Mouse (Mus musculus): ENCODE measurements around the gene Med9. TPM values are rescaled to one million over a fixed set of nuclear protein-coding genes. Genes with fewer than 3 reads are reported as not detected.
A peak's percentile ranks its signal among the peaks of the same experiment; 100 is the strongest.

Gene Med9
- polyA plus RNA-seq (2011; ENCODE audit: insufficient read depth, insufficient read length, low read depth, missing spikeins) = 19.8 and 19.9 TPM in 2 replicates

GRCm38 (mm10) chr11:59947752-59948400 is at the start of gene Med9:
Gene Med9, plus strand, starts transcription at chr11:59948206.
- Histone ChIP-seq H3K36me3 (ENCODE audit: control insufficient read depth, insufficient read depth, low read length, poor library complexity, severe bottlenecking) (no peaks in the 10 kb centered on the region), H3K27ac (ENCODE audit: insufficient read depth, low read length) (no peak within 1 kb of the TSS), H3K4me3 (ENCODE audit: low read depth, low read length) (peak within 1 kb of the TSS; percentile 98), H3K9ac (ENCODE audit: low read depth, poor library complexity, severe bottlenecking) (peak within 1 kb of the TSS; percentile 85), H3K4me1 (ENCODE audit: control insufficient read depth, insufficient read depth, low read length) (no peaks in the 10 kb centered on the region), H3K9me3 (replicated peaks; ENCODE audit: control insufficient read depth, insufficient read depth, low read length, poor library complexity, severe bottlenecking) (no peaks in the 10 kb centered on the region), H3K27me3 (ENCODE audit: control insufficient read depth, insufficient read depth, low read length, poor library complexity, severe bottlenecking) (no peaks in the 10 kb centered on the region)
- TF ChIP-seq EP300 (IDR thresholded peaks at IDR 0.05; ENCODE audit: insufficient read depth, low read depth, low read length) = no peak
- no peak for TF ChIP-seq CTCF (IDR thresholded peaks at IDR 0.05; ENCODE audit: low read depth, low read length)
- TF ChIP-seq POLR2A (IDR thresholded peaks at IDR 0.05; ENCODE audit: insufficient read depth, low read length) = no peak

- Histone ChIP-seq H3K9me3 (replicated peaks; ENCODE audit: control insufficient read depth, insufficient read depth, low read length, poor library complexity, severe bottlenecking) (no peaks in the 10 kb centered on the region), H3K9ac (ENCODE audit: low read depth, poor library complexity, severe bottlenecking) (no peak overlapping the region), H3K27ac (ENCODE audit: insufficient read depth, low read length) (no peak overlapping the region), H3K4me3 (ENCODE audit: low read depth, low read length) (no peak overlapping the region), H3K27me3 (ENCODE audit: control insufficient read depth, insufficient read depth, low read length, poor library complexity, severe bottlenecking) (no peaks in the 10 kb centered on the region), H3K36me3 (ENCODE audit: control insufficient read depth, insufficient read depth, low read length, poor library complexity, severe bottlenecking) (no peaks in the 10 kb centered on the region), H3K4me1 (ENCODE audit: control insufficient read depth, insufficient read depth, low read length) (peaks cover 3% of the 10 kb centered on the region)
- TF ChIP-seq EP300 (IDR thresholded peaks at IDR 0.05; ENCODE audit: insufficient read depth, low read depth, low read length) = no peak
- TF ChIP-seq POLR2A (IDR thresholded peaks at IDR 0.05; ENCODE audit: insufficient read depth, low read length) = no peak
- no peak for TF ChIP-seq CTCF (IDR thresholded peaks at IDR 0.05; ENCODE audit: low read depth, low read length)
Observed at GRCm38 (mm10) chr11:59899711-59900685, 48.0 kb upstream of the Med9 start.

DNA sequence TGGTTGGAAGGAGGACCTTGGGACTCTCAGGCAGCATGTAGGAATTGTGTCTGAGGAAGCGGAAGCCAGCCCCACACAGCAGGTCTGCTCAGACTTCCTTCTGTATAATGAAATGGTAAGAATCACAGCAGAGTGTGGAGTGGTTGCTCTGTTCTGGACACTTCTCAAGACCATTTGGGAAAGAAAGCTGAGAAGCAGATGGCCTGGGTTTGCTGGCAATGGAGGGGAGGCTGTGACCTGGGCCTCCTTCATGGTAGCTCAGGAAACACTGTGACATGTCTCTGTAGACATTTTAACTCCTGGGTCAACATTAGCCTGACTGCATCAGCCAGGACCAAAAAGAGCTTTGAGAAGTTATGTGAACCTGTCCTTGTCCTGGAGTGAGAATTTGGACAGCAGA is 47.0 kb upstream of the Med9 start:
- Histone ChIP-seq H3K9ac (ENCODE audit: low read depth, poor library complexity, severe bottlenecking) (no peak overlapping the region), H3K9me3 (replicated peaks; ENCODE audit: control insufficient read depth, insufficient read depth, low read length, poor library complexity, severe bottlenecking) (no peaks in the 10 kb centered on the region), H3K27me3 (ENCODE audit: control insufficient read depth, insufficient read depth, low read length, poor library complexity, severe bottlenecking) (no peaks in the 10 kb centered on the region), H3K4me3 (ENCODE audit: low read depth, low read length) (no peak overlapping the region), H3K4me1 (ENCODE audit: control insufficient read depth, insufficient read depth, low read length) (peaks cover 3% of the 10 kb centered on the region), H3K27ac (ENCODE audit: insufficient read depth, low read length) (no peak overlapping the region), H3K36me3 (ENCODE audit: control insufficient read depth, insufficient read depth, low read length, poor library complexity, severe bottlenecking) (no peaks in the 10 kb centered on the region)
- no peak for TF ChIP-seq POLR2A (IDR thresholded peaks at IDR 0.05; ENCODE audit: insufficient read depth, low read length)
- no peak for TF ChIP-seq CTCF (IDR thresholded peaks at IDR 0.05; ENCODE audit: low read depth, low read length)
- no peak for TF ChIP-seq EP300 (IDR thresholded peaks at IDR 0.05; ENCODE audit: insufficient read depth, low read depth, low read length)

GRCm38 (mm10) chr11:59902045-59902726 is 45.8 kb upstream of the Med9 start:
- TF ChIP-seq EP300 (IDR thresholded peaks at IDR 0.05; ENCODE audit: insufficient read depth, low read depth, low read length) (no peak), CTCF (IDR thresholded peaks at IDR 0.05; ENCODE audit: low read depth, low read length) (no peak), POLR2A (IDR thresholded peaks at IDR 0.05; ENCODE audit: insufficient read depth, low read length) (no peak)
- H3K4me3 ChIP-seq (ENCODE audit: low read depth, low read length) = no peak overlapping the region
- H3K27ac ChIP-seq (ENCODE audit: insufficient read depth, low read length) = no peak overlapping the region
- H3K9ac ChIP-seq (ENCODE audit: low read depth, poor library complexity, severe bottlenecking) = no peak overlapping the region
- H3K4me1 ChIP-seq (ENCODE audit: control insufficient read depth, insufficient read depth, low read length) = peaks cover 3% of the 10 kb centered on the region
- H3K27me3 ChIP-seq (ENCODE audit: control insufficient read depth, insufficient read depth, low read length, poor library complexity, severe bottlenecking) = no peaks in the 10 kb centered on the region
- no peaks in the 10 kb centered on the region for H3K36me3 ChIP-seq (ENCODE audit: control insufficient read depth, insufficient read depth, low read length, poor library complexity, severe bottlenecking)
- no peaks in the 10 kb centered on the region for H3K9me3 ChIP-seq (replicated peaks; ENCODE audit: control insufficient read depth, insufficient read depth, low read length, poor library complexity, severe bottlenecking)

GRCm38 (mm10) chr11:59906521-59907123 is 41.4 kb upstream of the Med9 start:
- Histone ChIP-seq H3K9me3 (replicated peaks; ENCODE audit: control insufficient read depth, insufficient read depth, low read length, poor library complexity, severe bottlenecking) (no peaks in the 10 kb centered on the region), H3K9ac (ENCODE audit: low read depth, poor library complexity, severe bottlenecking) (no peak overlapping the region), H3K27ac (ENCODE audit: insufficient read depth, low read length) (no peak overlapping the region), H3K36me3 (ENCODE audit: control insufficient read depth, insufficient read depth, low read length, poor library complexity, severe bottlenecking) (no peaks in the 10 kb centered on the region), H3K4me1 (ENCODE audit: control insufficient read depth, insufficient read depth, low read length) (peaks cover 3% of the 10 kb centered on the region), H3K4me3 (ENCODE audit: low read depth, low read length) (no peak overlapping the region), H3K27me3 (ENCODE audit: control insufficient read depth, insufficient read depth, low read length, poor library complexity, severe bottlenecking) (no peaks in the 10 kb centered on the region)
- TF ChIP-seq CTCF (IDR thresholded peaks at IDR 0.05; ENCODE audit: low read depth, low read length) (no peak), EP300 (IDR thresholded peaks at IDR 0.05; ENCODE audit: insufficient read depth, low read depth, low read length) (no peak), POLR2A (IDR thresholded peaks at IDR 0.05; ENCODE audit: insufficient read depth, low read length) (no peak)
